Mouse (Mus musculus) ES-Bruce4 (cell line): Measurements from ENCODE around the gene 2810004N23Rik.

Source experiments
- CTCF ChIP-seq: IDR thresholded peaks from one replicate; pipeline ENCODE4 v1.8.1; 2011; ENCODE audit warnings: low read depth, low read length
- EP300 ChIP-seq: IDR thresholded peaks from 2 replicates; pipeline ENCODE4 v1.6.1; 2011; ENCODE audit warnings: low read depth, low read length; ENCODE audit not compliant: insufficient read depth
- POLR2A ChIP-seq: IDR thresholded peaks from one replicate; pipeline ENCODE4 v1.8.1; 2011; ENCODE audit warnings: low read length; ENCODE audit not compliant: insufficient read depth

DNA sequence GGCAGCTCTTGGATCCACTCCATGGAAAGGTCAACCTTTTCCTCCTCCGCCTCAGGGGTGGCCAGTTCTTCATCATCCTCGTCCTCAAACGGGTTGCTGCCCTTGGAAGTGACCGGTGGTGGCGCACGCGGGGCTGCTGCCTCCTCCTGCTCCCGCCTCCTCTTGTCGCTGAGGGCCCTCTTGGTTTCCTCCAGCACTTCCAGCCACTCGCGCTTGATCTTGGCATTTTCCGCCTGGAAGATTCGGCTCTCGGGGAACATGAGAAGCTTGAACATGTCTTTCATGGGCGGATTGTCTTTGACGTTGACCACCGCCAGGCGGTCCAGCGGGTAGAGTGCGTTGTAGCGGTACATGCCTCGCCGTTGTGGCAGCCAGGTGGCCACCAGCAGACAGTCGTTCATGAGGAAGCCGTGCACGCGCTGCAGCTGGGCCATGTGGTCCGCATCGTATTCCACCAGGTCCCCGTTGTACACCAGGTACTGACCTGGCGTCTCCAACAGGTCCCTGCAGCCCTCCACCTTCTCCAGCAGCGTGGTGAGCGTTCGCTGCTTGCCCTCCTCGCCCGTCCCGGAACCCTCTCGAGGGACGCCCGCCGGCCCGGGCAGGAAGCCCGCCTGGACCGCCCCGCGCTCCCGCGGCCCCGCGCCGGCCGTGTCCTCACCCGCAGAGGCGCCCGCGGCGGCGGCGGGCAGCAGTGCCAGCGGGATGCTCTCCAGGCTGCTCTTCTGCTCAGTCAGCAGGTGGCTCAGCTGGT lies 33.9 kb upstream of the 2810004N23Rik start:
- no peak for TF ChIP-seq EP300
- TF ChIP-seq POLR2A: no peak
- peak; percentile 18 for TF ChIP-seq CTCF
